Mouse (Mus musculus) liver, embryonic 11.5 days (tissue): Measurements from ENCODE around the gene Pgm2l1. TPM values are rescaled to one million over a fixed set of nuclear protein-coding genes. Genes with fewer than 3 reads are reported as not detected.

Experiments
- polyA plus RNA-seq: library from polyadenylated mRNA; unstranded; fragments of >200 nt; fragmentation: Nextera tagmentation; extraction: Ambion mirVana; gene quantifications from 2 replicates; pipeline ENCODE4 v1.2.1, GENCODE M21; 2014

Pgm2l1 gene
- polyA plus RNA-seq, 1 experiment from 2014 or later: 3.0 TPM

Other genes with a start within 250 kb of the Pgm2l1 start
- 3.7 and 4.3 TPM in 2 replicates for gene Rnf169, start 246.9 kb upstream of the Pgm2l1 start, polyA plus RNA-seq
- gene Chrdl2, start 221.2 kb upstream of the Pgm2l1 start, polyA plus RNA-seq: 0.19 and 0.39 TPM in 2 replicates
- gene Pold3, start 105.8 kb upstream of the Pgm2l1 start, polyA plus RNA-seq: 94.5 and 95.4 TPM in 2 replicates
- 18.1 and 19.0 TPM in 2 replicates for gene Lipt2, start 68.1 kb upstream of the Pgm2l1 start, polyA plus RNA-seq
- 10.9 and 11.4 TPM in 2 replicates for gene Kcne3, start 50.9 kb upstream of the Pgm2l1 start, polyA plus RNA-seq
- gene P4ha3, start 58.1 kb downstream of the Pgm2l1 start, polyA plus RNA-seq: 5.9 and 7.1 TPM in 2 replicates
- gene C2cd3, start 144.8 kb downstream of the Pgm2l1 start, polyA plus RNA-seq: 25.3 and 28.2 TPM in 2 replicates
- gene Ppme1, start 144.9 kb downstream of the Pgm2l1 start, polyA plus RNA-seq: 56.4 and 56.5 TPM in 2 replicates
- gene Ucp3, start 245.6 kb downstream of the Pgm2l1 start, polyA plus RNA-seq: not detected in 2 replicates